Mouse (Mus musculus) CH12.LX (cell line): ENCODE results near the gene Rptor.

Experiments used
- CTCF ChIP-seq, 2 experiments: IDR thresholded peaks in 1 of 2; conservative IDR thresholded peaks in 1 of 2; 2 replicates each; pipeline ENCODE4 v1.5.1; 2011 to 2012; ENCODE audit warnings: low read depth in 2 of 2, low read length in 2 of 2, improper control_type of control experiment in 1 of 2, inconsistent platforms in 1 of 2, mild to moderate bottlenecking in 1 of 2, moderate library complexity in 1 of 2
- E2F4 ChIP-seq: IDR thresholded peaks from 2 replicates; pipeline ENCODE4 v1.6.1; 2011; ENCODE audit warnings: low read depth, low read length, improper control_type of control experiment; ENCODE audit not compliant: insufficient replicate concordance
- EP300 ChIP-seq: IDR thresholded peaks from 2 replicates; pipeline ENCODE4 v1.6.1; 2011; ENCODE audit warnings: low read length, improper control_type of control experiment
- MAFK ChIP-seq: IDR thresholded peaks from 2 replicates; pipeline ENCODE4 v1.6.1; 2011; ENCODE audit warnings: low read length, improper control_type of control experiment; ENCODE audit not compliant: insufficient replicate concordance
- MAZ ChIP-seq: IDR thresholded peaks from 2 replicates; pipeline ENCODE4 v1.6.1; 2012; ENCODE audit warnings: low read depth, mild to moderate bottlenecking, inconsistent platforms, low read length, improper control_type of control experiment, moderate library complexity
- NRF1 ChIP-seq: IDR thresholded peaks from 2 replicates; pipeline ENCODE4 v1.6.1; 2014; ENCODE audit warnings: low read depth, mild to moderate bottlenecking, inconsistent platforms, low read length, improper control_type of control experiment, moderate library complexity
- POLR2A ChIP-seq: IDR thresholded peaks from 2 replicates; pipeline ENCODE4 v1.6.1; 2011; ENCODE audit warnings: low read depth, mild to moderate bottlenecking, improper control_type of control experiment, low read length
- SIN3A ChIP-seq: IDR thresholded peaks from 2 replicates; pipeline ENCODE4 v1.6.1; 2012; ENCODE audit warnings: low read length, improper control_type of control experiment, inconsistent platforms
- SMC3 ChIP-seq: IDR thresholded peaks from 2 replicates; pipeline ENCODE4 v1.6.1; 2011; ENCODE audit warnings: low read depth, low read length, improper control_type of control experiment
- TCF12 ChIP-seq: IDR thresholded peaks from 2 replicates; pipeline ENCODE4 v1.6.1; 2014; ENCODE audit warnings: low read depth, mild to moderate bottlenecking, inconsistent platforms, low read length, improper control_type of control experiment
- USF2 ChIP-seq: conservative IDR thresholded peaks from 2 replicates; pipeline ENCODE4 v1.6.1; 2011; ENCODE audit warnings: low read depth, low read length, improper control_type of control experiment

DNA sequence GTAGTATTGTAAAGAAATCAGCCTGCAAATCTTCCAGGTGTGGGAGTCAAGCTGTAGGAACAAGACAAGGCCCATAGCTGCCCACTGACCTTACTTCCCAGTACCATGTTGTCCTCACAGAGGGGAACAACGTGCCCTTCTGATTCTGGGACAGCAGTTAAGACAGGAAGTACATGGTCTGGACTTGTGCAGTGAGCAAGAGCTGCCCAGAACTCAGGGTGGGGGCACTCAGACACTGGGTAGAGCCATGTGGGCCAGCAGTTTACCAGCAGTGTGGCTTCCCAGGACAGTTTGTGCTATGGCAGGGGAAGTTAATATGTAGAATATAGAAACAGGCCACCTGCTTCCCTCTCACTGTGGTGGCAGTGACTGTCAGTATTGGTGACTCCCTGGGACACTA lies 272.1 kb downstream of the Rptor start:
- no peak for TF ChIP-seq E2F4
- no peak for TF ChIP-seq SMC3
- TF ChIP-seq CTCF (conservative IDR thresholded peaks at IDR 0.05 in 1 of 2, IDR thresholded peaks at IDR 0.05 in 1 of 2; ENCODE audit: low read depth in 2 of 2, low read length in 2 of 2) = no peak
- no peak for TF ChIP-seq MAZ
- no peak for TF ChIP-seq POLR2A
- TF ChIP-seq TCF12 = no peak
- no peak for TF ChIP-seq EP300
- no peak for TF ChIP-seq USF2
- no peak for TF ChIP-seq SIN3A
- TF ChIP-seq MAFK = no peak
- no peak for TF ChIP-seq NRF1
